Mouse (Mus musculus) CD4-positive, CD25-positive, alpha-beta regulatory T cell, adult 4 months (primary cell): Measurements from ENCODE around the gene Fam131c. TPM values are rescaled to one million over a fixed set of nuclear protein-coding genes. Genes with fewer than 3 reads are reported as not detected.

Source experiments
- polyA plus RNA-seq, 2 experiments: library from polyadenylated mRNA; unstranded; fragments of 100-300 nt; shearing (Covaris generic); gene quantifications; one replicate each; pipeline ENCODE4 v1.2.1; 2017

Fam131c gene
- polyA plus RNA-seq, 2 experiments from 2014 or later = not detected

Other genes with a start within 250 kb of the Fam131c start
- 10 to 100 TPM; 38.1 to 76.7 TPM for gene Szrd1, start 228.4 kb upstream of the Fam131c start, polyA plus RNA-seq
- 1 to 10 TPM; 5.1 to 6.2 TPM for gene Fbxo42, start 220.3 kb upstream of the Fam131c start, polyA plus RNA-seq
- gene Rsg1, start 154.3 kb upstream of the Fam131c start, polyA plus RNA-seq = 1 to 10 TPM; 3.0 to 4.7 TPM
- gene Arhgef19, start 128.7 kb upstream of the Fam131c start, polyA plus RNA-seq = not detected
- gene Epha2, start 67.0 kb upstream of the Fam131c start, polyA plus RNA-seq = under 1 TPM in 1 of 2 experiments, not detected in 1; 0.34 TPM
- gene Clcnka, start 30.5 kb downstream of the Fam131c start, polyA plus RNA-seq = not detected
- gene Clcnkb, start 47.8 kb downstream of the Fam131c start, polyA plus RNA-seq = not detected
- gene Hspb7, start 52.6 kb downstream of the Fam131c start, polyA plus RNA-seq = not detected
- gene Srarp, start 67.9 kb downstream of the Fam131c start, polyA plus RNA-seq = not detected
- gene Zbtb17, start 76.4 kb downstream of the Fam131c start, polyA plus RNA-seq = 10 to 100 TPM; 14.2 to 21.5 TPM
- 10 to 100 TPM; 12.1 to 18.5 TPM for gene Spen, start 170.4 kb downstream of the Fam131c start, polyA plus RNA-seq
- under 1 TPM in 1 of 2 experiments, not detected in 1; 0.13 TPM for gene Fblim1, start 237.9 kb downstream of the Fam131c start, polyA plus RNA-seq